Mouse (Mus musculus) forebrain, embryonic 15.5 days (tissue): Measurements from ENCODE around the gene Osbpl10. TPM values are rescaled to one million over a fixed set of nuclear protein-coding genes. Genes with fewer than 3 reads are reported as not detected.

ENCODE experiments used
- ATAC-seq: fragments of 200-750 bp; cut with Nextera tagmentation; replicated peaks from 2 replicates; pipeline ENCODE4 v1.8.0; 2017; ENCODE audit warnings: mild to moderate bottlenecking, moderate TSS enrichment, moderate library complexity
- H3K27ac ChIP-seq: fragments of 300-500 bp; sonication (generic); replicated peaks from 2 replicates; pipeline ENCODE4 v1.5.1; 2015; ENCODE audit warnings: mild to moderate bottlenecking, inconsistent platforms
- H3K27me3 ChIP-seq: fragments of 300-500 bp; sonication (generic); 2 replicates; pipeline ENCODE4 v1.6.1; 2015; ENCODE audit warnings: inconsistent platforms
- H3K36me3 ChIP-seq: fragments of 300-500 bp; sonication (generic); 2 replicates; pipeline ENCODE4 v1.6.1; 2015; ENCODE audit warnings: mild to moderate bottlenecking, inconsistent platforms
- H3K4me1 ChIP-seq: fragments of 300-500 bp; sonication (generic); 2 replicates; pipeline ENCODE4 v1.6.1; 2015; ENCODE audit warnings: inconsistent platforms
- H3K4me2 ChIP-seq: fragments of 300-500 bp; sonication (generic); replicated peaks from 2 replicates; pipeline ENCODE4 v1.6.1; 2015; ENCODE audit warnings: mild to moderate bottlenecking, inconsistent platforms
- H3K4me3 ChIP-seq: fragments of 300-500 bp; sonication (generic); 2 replicates; pipeline ENCODE4 v1.5.1; 2015; ENCODE audit warnings: mild to moderate bottlenecking, inconsistent platforms
- H3K9ac ChIP-seq: fragments of 300-500 bp; sonication (generic); replicated peaks from 2 replicates; pipeline ENCODE4 v1.6.1; 2015; ENCODE audit warnings: mild to moderate bottlenecking, inconsistent platforms
- H3K9me3 ChIP-seq: fragments of 300-500 bp; sonication (generic); 2 replicates; pipeline ENCODE4 v1.6.1; 2016; ENCODE audit warnings: inconsistent platforms
- WGBS: fragments of 180-500 bp; shearing (Covaris S2); methylation state at CpG from one replicate; pipeline ENCODE4 v1.1.7; 2015; ENCODE audit warnings: mixed read lengths; 5-methylcytosine and 5-hydroxymethylcytosine counted together
- polyA plus RNA-seq: library from polyadenylated mRNA; unstranded; fragments of >200 nt; fragmentation: Nextera tagmentation; extraction: Ambion mirVana; gene quantifications from 2 replicates; pipeline ENCODE4 v1.2.1, GENCODE M21; 2015

Gene Osbpl10
- polyA plus RNA-seq, 1 experiment from 2014 or later = 2.6 TPM

DNA sequence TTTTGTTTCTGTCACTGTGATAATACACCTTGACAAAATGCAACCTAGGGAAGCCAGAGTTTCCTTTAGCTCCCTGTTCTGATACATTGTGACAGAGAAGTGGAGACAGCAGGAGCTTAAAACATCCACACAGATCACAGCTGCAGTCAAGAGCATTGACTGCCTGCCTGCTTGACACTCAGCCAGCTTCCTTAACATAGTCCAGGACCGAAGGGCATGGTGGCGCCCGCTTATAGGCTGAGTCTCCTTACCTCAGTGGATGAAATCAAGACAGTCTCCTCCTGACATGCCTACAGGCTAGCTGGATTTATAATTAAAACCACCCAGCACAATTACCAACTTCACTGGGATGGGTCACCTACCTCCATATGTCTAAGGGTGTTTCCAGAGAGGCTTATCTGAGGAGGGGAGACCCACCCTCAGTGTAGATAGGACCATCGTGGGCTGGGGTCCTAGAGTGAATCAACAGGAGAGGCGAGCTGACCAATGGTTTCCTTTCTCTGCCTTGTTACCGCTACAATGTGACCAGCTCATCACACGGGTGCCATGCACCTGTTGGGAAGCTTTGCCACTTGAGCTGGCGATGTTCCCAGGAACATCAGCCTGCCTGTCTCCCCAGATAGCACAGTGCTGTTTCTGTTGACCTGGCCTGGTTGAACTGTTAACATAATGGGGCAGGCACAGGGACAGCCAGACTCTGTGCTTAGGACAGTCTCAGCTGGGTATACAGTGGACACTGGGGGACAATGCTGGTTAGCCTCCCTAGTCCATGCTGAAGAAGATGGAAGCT is 76.9 kb downstream of the Osbpl10 start:
- H3K27ac ChIP-seq = no peak overlapping the region
- no peak overlapping the region for H3K4me3 ChIP-seq
- H3K4me1 ChIP-seq = peaks cover 16% of the 10 kb centered on the region
- H3K9me3 ChIP-seq = no peaks in the 10 kb centered on the region
- ATAC-seq = no peak
- no peak overlapping the region for H3K4me2 ChIP-seq
- 77% methylated on average over 8 of the region's 8 CpGs for WGBS
- H3K9ac ChIP-seq = no peak overlapping the region
- no peaks in the 10 kb centered on the region for H3K36me3 ChIP-seq
- H3K27me3 ChIP-seq = no peaks in the 10 kb centered on the region

DNA sequence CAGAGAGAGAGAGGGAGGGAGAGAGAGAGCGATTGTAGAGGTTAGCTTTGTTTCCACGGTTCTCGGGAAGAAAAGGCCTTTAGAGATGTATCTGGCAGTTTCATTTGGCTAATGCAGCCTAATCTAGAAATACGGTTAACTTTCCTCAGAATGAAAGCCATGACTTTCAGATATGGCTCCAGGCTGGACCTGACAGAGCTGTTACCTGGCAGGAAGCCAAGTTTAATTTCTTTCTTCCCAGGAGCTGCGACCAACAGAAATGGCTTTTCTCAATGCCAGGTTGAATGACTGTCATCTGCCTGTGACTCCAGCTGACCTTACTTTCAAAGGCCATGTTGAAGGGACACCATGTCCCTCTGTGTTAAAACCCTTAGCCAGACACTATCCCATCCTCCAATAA is 80.4 kb downstream of the Osbpl10 start:
- Histone ChIP-seq H3K27me3 (no peaks in the 10 kb centered on the region), H3K4me1 (peaks cover 16% of the 10 kb centered on the region), H3K4me2 (no peak overlapping the region), H3K4me3 (no peak overlapping the region), H3K27ac (0 out of 2 replicates have a peak overlapping the region, but pooled peaks have one; percentile 15), H3K36me3 (no peaks in the 10 kb centered on the region), H3K9ac (no peak overlapping the region), H3K9me3 (no peaks in the 10 kb centered on the region)
- WGBS = 21% methylated on average over 5 of the region's 5 CpGs
- no peak for ATAC-seq

- no peak for ATAC-seq
- no peak overlapping the region for H3K9ac ChIP-seq
- no peak overlapping the region for H3K4me2 ChIP-seq
- no peak overlapping the region for H3K27ac ChIP-seq
- H3K9me3 ChIP-seq = no peaks in the 10 kb centered on the region
- WGBS = 83% methylated on average over 1 of the region's 1 CpGs
- H3K27me3 ChIP-seq = no peaks in the 10 kb centered on the region
- no peaks in the 10 kb centered on the region for H3K36me3 ChIP-seq
- no peaks in the 10 kb centered on the region for H3K4me1 ChIP-seq
- H3K4me3 ChIP-seq = no peak overlapping the region
These were observed 86.5 kb downstream of the Osbpl10 start for GRCm38 (mm10) chr9:115064834-115065233.

DNA sequence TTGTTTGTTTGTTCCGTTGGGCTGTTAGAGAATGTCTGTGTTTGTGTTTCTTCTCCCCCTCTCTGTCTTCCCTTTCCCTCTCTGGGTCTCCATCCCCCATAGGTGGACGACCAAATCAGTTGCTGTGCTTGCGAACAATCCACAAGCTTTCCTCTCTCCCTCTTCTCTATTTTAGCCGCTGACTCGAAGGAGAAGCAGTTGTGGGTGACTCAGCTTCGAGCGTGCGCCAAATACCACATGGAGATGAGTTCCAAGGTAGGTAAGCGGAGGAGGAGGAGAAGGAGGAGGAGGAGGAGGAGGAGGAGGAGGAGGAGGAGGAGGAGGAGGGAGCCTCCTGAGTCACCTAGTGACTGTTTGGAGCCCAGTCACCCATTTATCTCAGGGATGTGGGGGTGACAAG is 88.7 kb downstream of the Osbpl10 start:
- Histone ChIP-seq H3K9me3 (no peaks in the 10 kb centered on the region), H3K4me2 (no peak overlapping the region), H3K9ac (no peak overlapping the region), H3K36me3 (no peaks in the 10 kb centered on the region), H3K4me3 (no peak overlapping the region), H3K27ac (no peak overlapping the region), H3K4me1 (no peaks in the 10 kb centered on the region), H3K27me3 (no peaks in the 10 kb centered on the region)
- WGBS = 82% methylated on average over 9 of the region's 9 CpGs
- ATAC-seq = no peak

- Histone ChIP-seq H3K27ac (no peak overlapping the region), H3K36me3 (no peaks in the 10 kb centered on the region), H3K9ac (no peak overlapping the region), H3K4me2 (no peak overlapping the region), H3K4me3 (no peak overlapping the region), H3K27me3 (no peaks in the 10 kb centered on the region), H3K9me3 (no peaks in the 10 kb centered on the region), H3K4me1 (no peaks in the 10 kb centered on the region)
- 88% methylated on average over 4 of the region's 4 CpGs for WGBS
- no peak for ATAC-seq
These were observed 96.8 kb downstream of the Osbpl10 start for GRCm38 (mm10) chr9:115075191-115075590.

GRCm38 (mm10) chr9:115088295-115088993 is 110.1 kb downstream of the Osbpl10 start:
- H3K4me2 ChIP-seq = no peak overlapping the region
- no peak overlapping the region for H3K9ac ChIP-seq
- H3K9me3 ChIP-seq = peaks cover 5% of the 10 kb centered on the region; the same call in 1 of the 2 replicates
- no peak overlapping the region for H3K27ac ChIP-seq
- no peaks in the 10 kb centered on the region for H3K27me3 ChIP-seq
- peak; percentile 80 for ATAC-seq
- no peak overlapping the region for H3K4me3 ChIP-seq
- 51% methylated on average over 17 of the region's 17 CpGs for WGBS
- H3K36me3 ChIP-seq = no peaks in the 10 kb centered on the region
- no peaks in the 10 kb centered on the region for H3K4me1 ChIP-seq

GRCm38 (mm10) chr9:115089644-115090043 is 111.3 kb downstream of the Osbpl10 start:
- Histone ChIP-seq H3K4me3 (no peak overlapping the region), H3K9me3 (peaks cover 5% of the 10 kb centered on the region; the same call in 1 of the 2 replicates), H3K4me2 (no peak overlapping the region), H3K4me1 (no peaks in the 10 kb centered on the region), H3K9ac (no peak overlapping the region), H3K27ac (no peak overlapping the region), H3K36me3 (no peaks in the 10 kb centered on the region), H3K27me3 (no peaks in the 10 kb centered on the region)
- no peak for ATAC-seq
- WGBS = 79% methylated on average over 5 of the region's 5 CpGs

DNA sequence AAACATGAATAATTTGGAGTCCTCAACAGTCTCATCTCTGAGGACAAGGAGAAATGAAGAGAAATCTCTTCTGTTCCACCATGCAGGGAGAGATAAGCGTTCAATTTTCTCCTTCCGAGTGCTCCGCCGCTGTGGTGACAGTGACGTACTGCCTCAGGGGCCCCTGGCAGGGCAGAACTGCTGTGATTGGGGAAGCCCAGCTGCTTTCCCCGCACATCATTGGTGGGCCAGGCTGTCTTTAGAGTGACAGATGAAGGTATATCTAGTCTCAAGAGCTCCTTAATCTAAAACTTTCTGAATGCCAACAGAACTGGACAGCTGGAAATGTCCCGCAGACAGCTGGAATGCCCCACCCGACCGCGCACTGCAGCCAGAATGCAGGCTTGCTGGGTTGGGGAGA is 118.1 kb downstream of the Osbpl10 start:
- WGBS = 91% methylated on average over 10 of the region's 10 CpGs
- H3K4me1 ChIP-seq = no peaks in the 10 kb centered on the region
- no peak overlapping the region for H3K4me2 ChIP-seq
- no peak for ATAC-seq
- no peaks in the 10 kb centered on the region for H3K27me3 ChIP-seq
- H3K9me3 ChIP-seq = peaks cover 5% of the 10 kb centered on the region; the same call in 1 of the 2 replicates
- no peak overlapping the region for H3K9ac ChIP-seq
- no peak overlapping the region for H3K4me3 ChIP-seq
- H3K36me3 ChIP-seq = no peaks in the 10 kb centered on the region
- H3K27ac ChIP-seq = no peak overlapping the region

DNA sequence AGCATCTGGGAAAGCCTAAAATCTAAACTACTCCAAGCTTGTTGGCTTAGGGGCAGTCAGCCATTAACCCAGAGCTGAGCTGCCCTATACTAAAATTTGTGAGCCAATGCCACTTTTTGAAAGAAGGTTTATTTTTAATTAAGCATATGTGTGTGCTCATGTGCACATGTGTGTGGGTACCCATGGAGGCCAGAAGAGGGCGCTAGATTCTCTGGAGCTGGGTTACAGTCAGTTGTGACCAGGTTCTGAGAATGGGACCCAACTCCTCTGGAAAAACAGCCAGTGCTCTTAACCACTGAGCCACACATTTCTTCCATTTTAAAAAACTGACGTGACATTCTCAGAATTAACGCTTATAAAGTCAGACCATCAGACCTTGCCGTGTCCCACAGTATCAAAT is 119.0 kb downstream of the Osbpl10 start:
- no peak overlapping the region for H3K27ac ChIP-seq
- H3K9ac ChIP-seq = no peak overlapping the region
- H3K4me3 ChIP-seq = no peak overlapping the region
- H3K9me3 ChIP-seq = peaks cover 5% of the 10 kb centered on the region; the same call in 1 of the 2 replicates
- H3K4me2 ChIP-seq = no peak overlapping the region
- 85% methylated on average over 4 of the region's 4 CpGs for WGBS
- H3K4me1 ChIP-seq = no peaks in the 10 kb centered on the region
- ATAC-seq = no peak
- H3K36me3 ChIP-seq = no peaks in the 10 kb centered on the region
- no peaks in the 10 kb centered on the region for H3K27me3 ChIP-seq

- Histone ChIP-seq H3K4me3 (no peak overlapping the region), H3K27me3 (no peaks in the 10 kb centered on the region), H3K4me2 (no peak overlapping the region), H3K9me3 (no peaks in the 10 kb centered on the region), H3K36me3 (no peaks in the 10 kb centered on the region), H3K9ac (no peak overlapping the region), H3K27ac (no peak overlapping the region), H3K4me1 (no peaks in the 10 kb centered on the region)
- ATAC-seq = no peak
- 85% methylated on average over 15 of the region's 15 CpGs for WGBS
These were observed 122.0 kb downstream of the Osbpl10 start for GRCm38 (mm10) chr9:115100181-115100915.

DNA sequence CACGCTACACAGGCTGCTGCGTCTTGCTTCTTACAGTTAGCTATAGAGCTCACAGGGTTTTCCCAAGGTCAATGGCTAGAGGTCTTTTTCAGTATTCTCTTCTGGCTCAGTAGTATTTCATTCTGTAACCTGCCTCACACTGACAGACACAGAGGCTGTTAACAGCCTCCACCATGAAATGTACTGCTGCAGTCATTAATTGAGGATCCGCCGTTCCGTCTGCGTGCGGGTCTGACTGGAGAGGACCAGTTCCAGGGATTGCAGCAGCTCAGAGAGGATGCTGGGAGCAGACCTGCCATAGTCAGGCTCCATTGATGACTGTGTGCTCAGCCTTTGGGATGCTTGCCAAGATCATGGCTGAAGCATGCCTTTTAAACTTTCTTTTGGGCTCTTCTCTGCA is 129.1 kb downstream of the Osbpl10 start:
- Histone ChIP-seq H3K9ac (no peak overlapping the region), H3K4me1 (peaks cover 11% of the 10 kb centered on the region), H3K36me3 (no peaks in the 10 kb centered on the region), H3K4me3 (no peak overlapping the region), H3K27ac (peak overlapping the region; percentile 47; the same call in 1 of the 2 replicates), H3K27me3 (no peaks in the 10 kb centered on the region), H3K9me3 (no peaks in the 10 kb centered on the region), H3K4me2 (0 out of 2 replicates have a peak overlapping the region, but pooled peaks have one; percentile 7)
- peak; percentile 71; the same call in 1 of the 2 replicates for ATAC-seq
- WGBS = 29% methylated on average over 7 of the region's 7 CpGs

- no peaks in the 10 kb centered on the region for H3K27me3 ChIP-seq
- no peaks in the 10 kb centered on the region for H3K9me3 ChIP-seq
- WGBS = 56% methylated on average over 3 of the region's 3 CpGs
- no peak overlapping the region for H3K4me3 ChIP-seq
- H3K9ac ChIP-seq = no peak overlapping the region
- no peak overlapping the region for H3K4me2 ChIP-seq
- H3K27ac ChIP-seq = no peak overlapping the region
- ATAC-seq = no peak
- H3K4me1 ChIP-seq = peaks cover 11% of the 10 kb centered on the region
- no peaks in the 10 kb centered on the region for H3K36me3 ChIP-seq
These were observed 132.3 kb downstream of the Osbpl10 start for GRCm38 (mm10) chr9:115110655-115111054.
